Mouse (Mus musculus) forebrain, embryonic 13.5 days (tissue): ENCODE results near the gene Kansl2. TPM values are rescaled to one million over a fixed set of nuclear protein-coding genes. Genes with fewer than 3 reads are reported as not detected.
A peak's percentile ranks its signal among the peaks of the same experiment; 100 is the strongest.

ENCODE experiments used
- ATAC-seq: fragments of 200-750 bp; cut with Nextera tagmentation; 2 replicates; pipeline ENCODE4 v1.8.0; 2017
- H3K27ac ChIP-seq: fragments of 300-500 bp; sonication (generic); 2 replicates; pipeline ENCODE4 v1.5.1; 2015; ENCODE audit warnings: inconsistent platforms, mild to moderate bottlenecking, moderate library complexity
- H3K27me3 ChIP-seq: fragments of 300-500 bp; sonication (generic); 2 replicates; pipeline ENCODE4 v1.6.1; 2015; ENCODE audit warnings: mild to moderate bottlenecking, inconsistent platforms
- H3K36me3 ChIP-seq: fragments of 300-500 bp; sonication (generic); 2 replicates; pipeline ENCODE4 v1.6.1; 2015; ENCODE audit warnings: mild to moderate bottlenecking, inconsistent platforms; ENCODE audit not compliant: poor library complexity, severe bottlenecking
- H3K4me1 ChIP-seq: fragments of 300-500 bp; sonication (generic); 2 replicates; pipeline ENCODE4 v1.6.1; 2015; ENCODE audit warnings: inconsistent platforms
- H3K4me2 ChIP-seq: fragments of 300-500 bp; sonication (generic); 2 replicates; pipeline ENCODE4 v1.6.1; 2015; ENCODE audit warnings: inconsistent platforms, mild to moderate bottlenecking, moderate library complexity
- H3K4me3 ChIP-seq: fragments of 300-500 bp; sonication (generic); 2 replicates; pipeline ENCODE4 v1.5.1; 2015; ENCODE audit warnings: mild to moderate bottlenecking, inconsistent platforms
- H3K9ac ChIP-seq: fragments of 300-500 bp; sonication (generic); 2 replicates; pipeline ENCODE4 v1.6.1; 2015; ENCODE audit warnings: mild to moderate bottlenecking, inconsistent platforms
- H3K9me3 ChIP-seq: fragments of 300-500 bp; sonication (generic); replicated peaks from 2 replicates; pipeline ENCODE4 v1.6.1; 2016; ENCODE audit warnings: inconsistent platforms
- WGBS: fragments of 180-500 bp; shearing (Covaris S2); methylation state at CpG from one replicate; pipeline ENCODE4 v1.1.7; 2015; 5-methylcytosine and 5-hydroxymethylcytosine counted together
- polyA plus RNA-seq: library from polyadenylated mRNA; unstranded; fragments of >200 nt; fragmentation: Nextera tagmentation; extraction: Ambion mirVana; gene quantifications from 2 replicates; pipeline ENCODE4 v1.2.1, GENCODE M21; 2015

The Kansl2 gene
- polyA plus RNA-seq, 1 experiment from 2014 or later = 157 TPM

- peaks cover 13% of the 10 kb centered on the region for H3K36me3 ChIP-seq
- H3K9me3 ChIP-seq = no peaks in the 10 kb centered on the region
- WGBS = under 1% methylated on average over 88 of the region's 88 CpGs
- peak overlapping the region; percentile 90 for H3K4me2 ChIP-seq
- ATAC-seq = peak; percentile 98
- peaks cover 43% of the 10 kb centered on the region for H3K4me1 ChIP-seq
- peak overlapping the region; percentile 94 for H3K27ac ChIP-seq
- H3K4me3 ChIP-seq = peak overlapping the region; percentile 81
- H3K27me3 ChIP-seq = no peaks in the 10 kb centered on the region
- H3K9ac ChIP-seq = peak overlapping the region; percentile 90
These were observed 33.4 kb upstream of the Kansl2 start for GRCm38 (mm10) chr15:98567278-98568134.

DNA sequence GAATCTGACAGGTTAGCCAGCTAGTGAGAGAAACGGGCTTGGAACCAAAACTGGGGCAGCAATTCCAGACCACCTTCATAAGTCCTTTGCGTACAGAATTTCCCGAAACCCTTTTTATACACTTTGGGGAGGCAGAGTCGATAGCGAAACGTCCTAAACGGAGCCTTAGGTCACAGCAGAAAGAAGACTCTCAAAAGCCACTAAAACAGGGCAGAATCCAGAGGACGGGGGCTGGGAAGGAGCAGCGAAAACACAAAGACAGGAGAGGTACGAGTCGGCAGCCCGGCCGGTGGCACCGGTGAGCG lies 32.9 kb upstream of the Kansl2 start:
- Histone ChIP-seq H3K27me3 (no peaks in the 10 kb centered on the region), H3K4me3 (peak overlapping the region; percentile 81), H3K4me1 (peaks cover 43% of the 10 kb centered on the region), H3K27ac (peak overlapping the region; percentile 94), H3K9ac (peak overlapping the region; percentile 90), H3K9me3 (no peaks in the 10 kb centered on the region), H3K36me3 (peaks cover 16% of the 10 kb centered on the region), H3K4me2 (peak overlapping the region; percentile 90)
- under 1% methylated on average over 15 of the region's 15 CpGs for WGBS
- no peak for ATAC-seq

GRCm38 (mm10) chr15:98557186-98557585 lies 23.1 kb upstream of the Kansl2 start:
- ATAC-seq = no peak
- no peaks in the 10 kb centered on the region for H3K27me3 ChIP-seq
- no peak overlapping the region for H3K9ac ChIP-seq
- H3K4me1 ChIP-seq = no peaks in the 10 kb centered on the region
- peaks cover 65% of the 10 kb centered on the region for H3K36me3 ChIP-seq
- no peak overlapping the region for H3K4me2 ChIP-seq
- H3K27ac ChIP-seq = no peak overlapping the region
- no peaks in the 10 kb centered on the region for H3K9me3 ChIP-seq
- H3K4me3 ChIP-seq = no peak overlapping the region
- 95% methylated on average over 5 of the region's 5 CpGs for WGBS

DNA sequence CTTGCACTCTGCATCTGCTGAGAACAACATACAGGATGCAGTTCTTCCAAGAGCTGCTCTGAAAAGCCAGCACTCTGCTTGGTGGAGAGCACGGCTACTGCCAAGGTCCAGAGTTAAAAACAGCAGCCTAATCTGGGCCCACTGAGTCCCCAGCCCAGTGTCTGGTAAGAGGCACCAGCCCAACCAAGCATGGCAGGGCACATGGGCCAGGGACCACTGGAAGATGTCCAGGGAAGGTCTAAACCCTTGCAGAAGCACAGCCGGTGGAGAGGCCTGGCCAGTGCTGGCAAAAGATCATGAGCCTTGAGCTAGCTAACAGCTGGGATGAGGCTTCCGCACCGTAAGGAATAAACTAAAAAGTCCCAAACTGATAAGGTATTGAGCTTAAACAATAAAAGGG lies 21.8 kb upstream of the Kansl2 start:
- Histone ChIP-seq H3K9me3 (no peaks in the 10 kb centered on the region), H3K27ac (no peak overlapping the region), H3K9ac (no peak overlapping the region), H3K4me3 (no peak overlapping the region), H3K4me1 (no peaks in the 10 kb centered on the region), H3K4me2 (no peak overlapping the region), H3K27me3 (no peaks in the 10 kb centered on the region), H3K36me3 (peaks cover 74% of the 10 kb centered on the region)
- 95% methylated on average over 4 of the region's 4 CpGs for WGBS
- ATAC-seq = no peak

- Histone ChIP-seq H3K27ac (no peak overlapping the region), H3K9me3 (no peaks in the 10 kb centered on the region), H3K27me3 (no peaks in the 10 kb centered on the region), H3K9ac (no peak overlapping the region), H3K4me3 (no peak overlapping the region), H3K36me3 (peaks cover 78% of the 10 kb centered on the region), H3K4me2 (no peak overlapping the region), H3K4me1 (no peaks in the 10 kb centered on the region)
- no peak for ATAC-seq
- 93% methylated on average over 2 of the region's 2 CpGs for WGBS
These were observed 18.7 kb upstream of the Kansl2 start for GRCm38 (mm10) chr15:98552758-98553157.

- 95% methylated on average over 5 of the region's 5 CpGs for WGBS
- Histone ChIP-seq H3K36me3 (peaks cover 88% of the 10 kb centered on the region), H3K4me3 (no peak overlapping the region), H3K27me3 (no peaks in the 10 kb centered on the region), H3K27ac (no peak overlapping the region), H3K9ac (no peak overlapping the region), H3K4me1 (no peaks in the 10 kb centered on the region), H3K4me2 (no peak overlapping the region), H3K9me3 (no peaks in the 10 kb centered on the region)
- ATAC-seq = no peak
These were observed 12.8 kb upstream of the Kansl2 start for GRCm38 (mm10) chr15:98546843-98547242.

DNA sequence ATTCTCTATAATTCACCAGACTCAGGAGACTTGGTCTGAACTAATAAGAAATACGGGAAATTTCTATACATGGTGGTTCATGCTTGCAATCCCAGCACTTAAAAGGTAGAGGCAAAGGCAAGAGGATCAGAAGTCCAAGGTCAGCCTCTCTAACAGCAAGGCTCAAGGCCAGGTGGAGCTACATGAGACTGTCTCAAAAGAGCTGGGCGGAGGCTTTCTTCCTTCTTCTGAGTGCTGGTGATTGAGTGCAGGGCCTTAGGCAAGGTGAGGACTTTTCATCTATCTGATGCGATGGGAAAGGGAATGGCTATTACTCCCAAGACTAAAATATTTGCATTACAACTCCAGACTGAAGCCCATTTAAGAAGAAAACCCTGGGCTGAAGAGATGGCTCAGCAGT lies 11.1 kb upstream of the Kansl2 start:
- peaks cover 84% of the 10 kb centered on the region for H3K36me3 ChIP-seq
- no peak for ATAC-seq
- H3K27me3 ChIP-seq = no peaks in the 10 kb centered on the region
- H3K9me3 ChIP-seq = no peaks in the 10 kb centered on the region
- H3K9ac ChIP-seq = no peak overlapping the region
- WGBS = 98% methylated on average over 3 of the region's 3 CpGs
- H3K4me2 ChIP-seq = no peak overlapping the region
- no peaks in the 10 kb centered on the region for H3K4me1 ChIP-seq
- H3K4me3 ChIP-seq = no peak overlapping the region
- no peak overlapping the region for H3K27ac ChIP-seq

GRCm38 (mm10) chr15:98543341-98543740 lies 9.3 kb upstream of the Kansl2 start:
- no peak for ATAC-seq
- H3K9me3 ChIP-seq = no peaks in the 10 kb centered on the region
- 77% methylated on average over 4 of the region's 4 CpGs for WGBS
- no peaks in the 10 kb centered on the region for H3K27me3 ChIP-seq
- H3K4me2 ChIP-seq = no peak overlapping the region
- H3K36me3 ChIP-seq = peaks cover 71% of the 10 kb centered on the region
- no peak overlapping the region for H3K4me3 ChIP-seq
- no peak overlapping the region for H3K27ac ChIP-seq
- H3K9ac ChIP-seq = no peak overlapping the region
- no peaks in the 10 kb centered on the region for H3K4me1 ChIP-seq

DNA sequence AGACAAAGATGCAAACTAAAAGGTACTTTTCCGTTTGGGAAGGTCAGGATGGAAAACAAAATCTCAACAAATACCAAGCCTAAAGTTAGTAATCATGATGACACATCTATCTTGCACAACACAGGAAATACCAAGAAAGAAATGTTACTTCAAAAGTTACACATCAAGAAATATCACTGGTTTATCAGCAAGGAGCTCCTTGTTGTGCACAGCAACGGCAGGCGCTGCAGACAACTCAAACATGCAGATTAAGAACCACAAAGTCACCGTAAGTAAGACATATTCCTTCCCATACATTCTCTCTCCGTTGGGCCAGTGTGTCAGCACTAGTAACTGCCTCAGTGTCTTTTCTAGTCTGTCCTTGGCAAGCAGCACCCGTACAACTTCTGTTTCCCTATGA lies 7.0 kb upstream of the Kansl2 start:
- Histone ChIP-seq H3K4me1 (no peaks in the 10 kb centered on the region), H3K9me3 (no peaks in the 10 kb centered on the region), H3K4me2 (no peak overlapping the region), H3K27me3 (no peaks in the 10 kb centered on the region), H3K36me3 (peaks cover 63% of the 10 kb centered on the region), H3K27ac (no peak overlapping the region), H3K9ac (no peak overlapping the region), H3K4me3 (no peak overlapping the region)
- WGBS = 92% methylated on average over 6 of the region's 6 CpGs
- ATAC-seq = no peak

DNA sequence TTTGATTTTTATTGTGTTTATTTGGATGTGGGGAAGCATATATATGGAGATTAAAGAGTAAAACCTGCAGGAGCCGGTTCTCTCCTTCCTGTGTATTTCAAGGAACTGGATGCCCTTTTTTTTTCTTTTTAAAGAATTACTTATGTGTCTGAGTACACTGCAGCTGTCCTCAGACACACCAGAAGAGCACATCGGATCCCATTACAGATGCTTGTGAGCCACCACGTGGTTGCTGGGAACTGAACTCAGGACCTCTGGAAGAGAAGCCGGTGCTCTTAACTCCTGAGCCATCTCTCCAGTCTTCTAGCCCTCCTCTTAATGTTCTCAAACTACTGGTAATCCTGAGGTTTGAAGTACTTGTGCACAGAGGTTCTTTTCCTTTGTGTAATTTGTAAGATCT lies 3.9 kb upstream of the Kansl2 start:
- no peaks in the 10 kb centered on the region for H3K27me3 ChIP-seq
- H3K4me1 ChIP-seq = peaks cover under 1% of the 10 kb centered on the region; the same call in 1 of the 2 replicates
- ATAC-seq = no peak
- 73% methylated on average over 4 of the region's 4 CpGs for WGBS
- no peaks in the 10 kb centered on the region for H3K9me3 ChIP-seq
- H3K4me2 ChIP-seq = no peak overlapping the region
- H3K27ac ChIP-seq = no peak overlapping the region
- no peak overlapping the region for H3K4me3 ChIP-seq
- no peak overlapping the region for H3K9ac ChIP-seq
- H3K36me3 ChIP-seq = peaks cover 32% of the 10 kb centered on the region

GRCm38 (mm10) chr15:98536828-98537510 lies 2.9 kb upstream of the Kansl2 start:
- Histone ChIP-seq H3K4me2 (no peak overlapping the region), H3K36me3 (peaks cover 23% of the 10 kb centered on the region), H3K9me3 (no peaks in the 10 kb centered on the region), H3K9ac (no peak overlapping the region), H3K4me3 (no peak overlapping the region), H3K27me3 (no peaks in the 10 kb centered on the region), H3K27ac (no peak overlapping the region), H3K4me1 (peaks cover 10% of the 10 kb centered on the region)
- 95% methylated on average over 8 of the region's 8 CpGs for WGBS
- no peak for ATAC-seq

GRCm38 (mm10) chr15:98535921-98536320 lies 1.9 kb upstream of the Kansl2 start:
- peaks cover 24% of the 10 kb centered on the region for H3K36me3 ChIP-seq
- no peak overlapping the region for H3K9ac ChIP-seq
- WGBS = 90% methylated on average over 4 of the region's 4 CpGs
- no peak for ATAC-seq
- H3K27me3 ChIP-seq = no peaks in the 10 kb centered on the region
- peaks cover 16% of the 10 kb centered on the region for H3K4me1 ChIP-seq
- H3K4me2 ChIP-seq = no peak overlapping the region
- H3K27ac ChIP-seq = no peak overlapping the region
- no peak overlapping the region for H3K4me3 ChIP-seq
- H3K9me3 ChIP-seq = no peaks in the 10 kb centered on the region
